Mouse (Mus musculus) testis, adult 2 months (tissue): ENCODE measurements around the gene Bad.

Experiments
- CTCF ChIP-seq: fragments of 200-500 bp; IDR thresholded peaks from 2 replicates; pipeline ENCODE4 v1.5.1; 2012; ENCODE audit warnings: low read depth, mild to moderate bottlenecking, inconsistent platforms, low read length, moderate library complexity; ENCODE audit not compliant: control insufficient read depth, insufficient read depth, insufficient replicate concordance
- POLR2A ChIP-seq: fragments of 200-500 bp; IDR thresholded peaks from 2 replicates; pipeline ENCODE4 v1.6.1; 2012; ENCODE audit warnings: low read depth, mild to moderate bottlenecking, inconsistent platforms, low read length, moderate library complexity; ENCODE audit not compliant: control insufficient read depth

GRCm38 (mm10) chr19:6985951-6986708 lies 44.5 kb downstream of the Bad start:
- TF ChIP-seq POLR2A (no peak), CTCF (no peak)
